Mouse (Mus musculus) common myeloid progenitor, adult 5-6 weeks (primary cell): ENCODE measurements around the gene Rab19. TPM values are rescaled to one million over a fixed set of nuclear protein-coding genes. Genes with fewer than 3 reads are reported as not detected.
"Not testable (repeated sequence)": the region's sequence is repeated elsewhere in the genome, so short reads cannot be mapped to it uniquely, and the experiment has no call there.

Experiments used
- ATAC-seq: replicated peaks from 2 replicates; pipeline ENCODE4 v1.8.0; 2016; ENCODE audit warnings: low read depth, mild to moderate bottlenecking, moderate TSS enrichment, inconsistent platforms; ENCODE audit not compliant: poor library complexity, severe bottlenecking
- total RNA-seq: library from RNA; stranded (forward); fragments of 200-1000, 187-1606 nt; gene quantifications from 2 replicates; pipeline ENCODE4 v1.2.3, GENCODE M21; 2017

Gene Rab19
- 2.2 and 2.5 TPM in 2 replicates for total RNA-seq

DNA sequence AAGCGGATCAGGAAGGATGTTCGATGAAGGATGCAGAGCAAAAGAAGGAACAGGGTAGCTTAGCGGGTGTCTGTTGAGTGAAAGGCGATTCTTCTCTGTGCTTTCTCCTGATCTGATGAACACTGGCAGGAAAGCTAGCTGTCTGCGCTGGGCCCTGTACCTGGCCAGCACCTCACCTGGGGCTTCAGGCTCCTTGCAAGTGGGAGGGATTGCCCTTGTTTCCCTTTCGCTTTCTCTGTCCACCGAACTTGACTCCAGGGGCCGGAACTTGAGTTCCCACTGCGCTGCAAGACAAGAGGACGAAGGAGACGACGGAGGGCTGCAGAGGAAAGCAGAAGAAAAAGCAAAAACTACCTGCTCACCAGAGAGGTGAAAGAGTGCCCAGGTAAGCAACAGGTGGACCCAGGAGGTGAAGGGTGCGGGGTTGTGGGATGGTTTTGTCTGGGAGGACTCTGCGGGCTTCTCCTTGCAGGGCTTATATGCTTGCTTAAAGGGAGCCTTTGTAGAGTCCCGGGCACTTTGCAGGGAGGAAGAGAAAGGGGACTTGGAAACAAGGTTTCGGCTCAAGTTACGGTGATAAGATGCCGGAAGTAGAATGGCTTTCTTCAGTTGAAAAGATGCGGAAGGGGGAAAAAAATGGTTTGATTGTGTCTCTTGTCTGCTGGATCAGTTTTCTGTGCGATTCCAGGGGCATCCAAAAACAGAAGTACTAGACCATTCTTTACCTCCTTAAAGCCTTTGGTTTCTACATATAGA is at the start of gene Rab19:
TSS of gene Rab19 (plus strand) at position 51 of the 756 bp plus-strand sequence.
- ATAC-seq: no peak

DNA sequence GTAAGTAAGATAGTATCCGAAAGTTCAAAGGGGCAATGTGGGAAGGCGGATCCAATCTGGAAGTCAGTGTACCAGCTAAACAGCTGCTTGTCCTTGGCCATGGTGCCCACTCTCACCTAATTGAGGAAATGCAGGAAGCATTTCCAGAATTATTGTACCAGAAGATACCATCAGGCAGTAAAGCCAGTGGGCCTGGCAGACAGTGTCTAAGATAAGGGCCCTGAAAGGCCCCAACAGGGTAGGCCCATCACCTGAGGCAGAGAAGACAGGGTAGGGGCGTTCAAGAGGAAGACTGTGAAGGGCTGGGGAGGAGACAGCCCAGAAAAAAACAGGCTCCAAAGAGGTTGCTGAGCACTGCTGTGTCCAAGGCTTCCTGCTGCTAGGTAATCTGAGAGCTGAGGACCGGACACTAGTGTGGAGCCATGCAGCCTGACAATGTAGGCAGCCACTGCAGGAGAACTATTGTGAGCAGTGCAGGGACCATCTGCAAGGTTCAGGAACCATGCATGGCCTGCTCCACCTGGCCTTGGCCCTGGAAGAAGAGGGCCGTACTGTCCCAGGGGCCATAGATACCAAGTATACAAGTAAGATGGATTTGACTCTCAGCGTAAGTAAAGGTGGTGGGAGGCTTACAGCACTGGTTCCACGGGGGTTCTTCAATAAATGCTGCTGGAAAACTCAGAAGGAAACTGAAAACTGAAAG is 48.8 kb upstream of the Rab19 start:
- no peak for ATAC-seq

DNA sequence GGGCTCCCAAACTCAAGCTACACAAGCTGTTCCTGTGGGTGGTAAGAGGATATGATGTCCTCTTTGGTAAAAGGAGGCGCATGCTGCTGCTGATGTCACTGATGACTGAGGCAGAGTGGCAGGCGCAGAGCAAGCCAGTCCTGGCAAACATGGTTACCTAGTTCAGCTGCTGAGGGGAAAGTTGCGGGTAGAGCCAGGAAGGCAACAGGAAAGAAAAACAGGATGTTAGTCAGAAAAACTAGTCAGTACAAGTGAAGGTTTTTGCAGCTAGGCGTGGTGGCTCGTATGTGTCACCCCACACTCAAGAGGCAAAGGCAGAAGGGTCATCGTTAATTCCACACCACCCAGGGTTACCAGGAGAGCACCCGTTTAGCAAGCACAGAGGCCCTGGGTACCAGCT is 46.8 kb upstream of the Rab19 start:
- ATAC-seq: peak; percentile 85

DNA sequence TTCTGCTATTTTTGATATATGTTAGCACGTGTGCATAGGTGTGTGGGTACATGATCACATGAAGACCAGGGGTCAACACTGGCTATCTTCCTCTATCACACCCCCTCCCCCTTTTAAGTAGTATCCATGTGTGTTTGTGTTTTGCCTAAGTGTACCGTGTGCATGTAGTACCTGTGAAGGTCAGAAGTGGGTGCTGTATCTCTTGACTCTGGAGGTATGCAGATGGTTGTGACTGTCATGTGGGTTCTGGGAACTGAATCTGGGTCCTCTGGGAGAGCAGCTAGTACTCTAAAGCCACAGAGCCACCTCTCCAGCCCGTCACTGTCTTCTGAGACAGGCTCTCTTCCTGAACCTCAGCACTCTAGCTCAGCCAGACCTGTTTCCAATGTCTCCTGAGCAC is 46.1 kb upstream of the Rab19 start:
- ATAC-seq: no peak

DNA sequence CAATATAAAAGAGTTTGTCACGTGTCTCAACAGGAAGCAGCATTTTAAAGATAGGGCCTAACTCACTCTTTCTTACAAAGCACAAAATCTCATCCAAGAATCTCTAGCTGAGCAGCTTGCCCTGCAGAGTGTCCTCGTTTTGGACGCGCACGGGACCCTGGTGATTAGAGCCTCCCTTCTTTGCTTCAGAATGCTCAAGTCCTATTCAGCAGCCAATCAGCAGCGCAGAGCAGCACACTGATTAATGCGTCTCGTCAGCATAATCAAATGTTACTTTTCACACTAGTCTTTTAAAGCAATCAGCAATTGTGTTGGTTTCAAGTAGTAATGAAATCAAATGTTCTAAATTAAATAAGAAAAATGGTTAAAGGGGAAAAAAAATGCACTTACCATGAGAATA is 42.6 kb upstream of the Rab19 start:
- ATAC-seq: no peak

DNA sequence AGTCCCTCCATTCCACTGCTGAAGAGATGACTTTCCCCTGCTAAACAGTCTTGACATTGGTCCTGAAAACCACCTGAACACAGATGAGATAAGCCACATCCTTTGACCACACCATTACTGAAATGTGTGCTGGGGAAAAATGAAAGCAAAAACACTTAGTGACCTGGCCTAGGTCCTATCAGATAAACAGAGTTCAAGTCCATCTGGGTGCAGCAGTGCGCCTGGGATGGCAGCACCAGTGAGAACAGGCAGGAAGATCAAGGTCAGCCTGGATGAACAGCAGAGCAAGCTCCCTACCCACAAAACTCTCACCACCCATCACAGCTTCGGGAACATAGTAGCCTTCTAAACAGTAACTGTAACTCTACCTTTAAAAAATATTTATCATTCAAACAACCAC is 39.2 kb upstream of the Rab19 start:
- ATAC-seq: no peak; the same call in 1 of the 2 replicates

DNA sequence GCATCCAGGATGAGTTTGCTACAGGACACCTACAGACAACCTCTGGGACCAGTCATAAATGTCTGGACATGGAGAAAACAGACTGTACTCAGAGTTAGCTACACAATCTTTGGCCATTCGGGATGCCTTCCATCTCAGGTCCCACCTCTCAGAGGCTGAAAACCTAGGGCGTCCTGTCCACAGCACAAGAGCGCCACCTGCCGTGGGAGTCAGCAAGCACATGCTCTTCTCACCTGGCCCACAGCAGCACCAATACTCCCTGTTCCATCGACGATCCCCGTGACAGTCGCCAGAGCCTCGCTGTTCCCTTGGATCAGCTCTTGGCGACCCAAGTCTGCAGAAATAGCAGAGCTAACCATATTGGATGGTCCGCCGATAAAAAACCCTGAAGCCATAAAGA is 37.0 kb upstream of the Rab19 start:
- peak; percentile 90 for ATAC-seq

DNA sequence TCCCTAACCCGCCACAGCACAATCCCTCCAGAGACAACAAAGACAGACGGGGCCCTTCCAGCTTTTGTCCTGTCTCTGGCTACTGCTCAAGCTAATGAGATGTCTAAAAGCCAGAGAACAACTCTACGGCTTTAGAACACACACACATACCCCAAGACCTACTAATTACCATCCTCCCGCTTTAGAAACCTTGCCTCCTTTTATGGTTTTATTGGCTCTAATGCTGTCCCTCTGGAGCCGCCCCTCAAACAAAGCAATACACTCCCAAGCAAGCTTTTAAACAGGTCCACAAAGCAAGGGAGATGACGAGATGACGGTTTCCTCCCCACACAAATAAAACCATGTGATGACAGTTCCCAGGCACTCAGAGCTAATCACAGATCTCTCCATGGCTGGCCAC is 35.5 kb upstream of the Rab19 start:
- ATAC-seq: no peak

DNA sequence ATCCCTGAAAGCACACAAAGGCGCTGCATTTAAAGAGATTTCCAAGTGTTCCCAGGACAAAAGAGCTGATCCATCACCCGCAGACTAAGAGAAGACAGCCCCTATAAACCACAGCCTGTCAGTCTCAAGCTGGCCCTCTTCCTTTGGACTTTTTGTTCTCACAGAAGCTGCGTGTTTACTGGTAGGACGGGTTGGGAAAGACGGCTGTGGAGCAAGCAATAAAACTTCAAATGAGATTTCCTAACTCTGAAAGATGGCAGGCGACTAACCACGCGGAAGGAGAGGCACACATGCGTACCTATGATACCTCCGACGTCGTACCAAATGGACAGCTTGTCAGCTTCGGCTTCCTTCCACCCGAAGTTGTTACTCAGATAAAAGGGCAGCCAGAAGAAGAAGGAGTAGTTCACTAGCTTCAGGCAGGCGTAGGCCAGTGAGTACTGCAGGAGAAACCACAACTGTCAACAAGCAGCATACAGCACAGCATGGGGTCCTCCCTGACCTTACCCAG is 33.9 kb upstream of the Rab19 start:
- peak; percentile 50; the same call in 1 of the 2 replicates for ATAC-seq

DNA sequence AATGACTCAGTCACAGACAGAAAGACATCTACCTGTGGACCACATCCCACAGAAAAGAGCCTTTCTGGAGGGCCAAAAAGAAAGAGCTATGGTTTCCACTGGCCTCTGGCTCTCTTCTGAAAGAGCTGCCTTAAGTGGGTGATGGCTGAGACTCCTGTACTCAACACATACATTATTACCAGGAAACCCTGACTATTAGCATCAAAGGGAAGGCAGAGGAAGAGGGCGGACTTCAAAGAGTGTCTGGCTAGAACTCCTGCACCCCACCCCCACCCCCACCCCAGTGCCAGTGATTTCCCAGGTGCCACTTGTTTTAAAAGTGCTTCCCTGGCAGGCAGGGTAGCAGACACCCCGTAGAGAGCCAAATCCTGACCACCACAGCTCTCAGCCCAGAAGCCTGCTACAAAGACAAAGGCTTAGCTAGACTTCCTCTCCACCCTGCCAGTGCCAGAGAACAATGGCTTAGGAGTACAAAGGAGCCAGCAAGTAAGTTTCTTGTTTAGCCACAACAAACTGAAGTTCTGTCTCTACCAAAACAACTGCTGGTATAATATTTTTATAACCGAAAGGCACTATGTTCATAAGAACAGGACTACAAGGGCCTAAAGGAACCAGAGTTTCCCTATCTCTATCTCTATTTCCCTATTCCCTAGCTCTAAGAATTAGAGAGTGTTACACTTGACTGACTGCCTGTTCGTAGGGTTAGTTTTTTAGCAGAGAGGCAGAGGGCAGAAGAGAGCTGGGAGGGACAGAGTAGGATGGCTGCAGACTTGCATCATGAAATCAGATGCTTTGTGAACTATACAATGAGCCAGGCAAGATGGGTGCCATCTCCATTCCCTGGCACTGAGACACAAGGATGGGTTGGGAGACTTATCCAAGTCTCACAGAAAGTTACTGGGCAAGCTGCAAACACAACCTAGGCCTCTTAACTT is 32.8 kb upstream of the Rab19 start:
- no peak for ATAC-seq

DNA sequence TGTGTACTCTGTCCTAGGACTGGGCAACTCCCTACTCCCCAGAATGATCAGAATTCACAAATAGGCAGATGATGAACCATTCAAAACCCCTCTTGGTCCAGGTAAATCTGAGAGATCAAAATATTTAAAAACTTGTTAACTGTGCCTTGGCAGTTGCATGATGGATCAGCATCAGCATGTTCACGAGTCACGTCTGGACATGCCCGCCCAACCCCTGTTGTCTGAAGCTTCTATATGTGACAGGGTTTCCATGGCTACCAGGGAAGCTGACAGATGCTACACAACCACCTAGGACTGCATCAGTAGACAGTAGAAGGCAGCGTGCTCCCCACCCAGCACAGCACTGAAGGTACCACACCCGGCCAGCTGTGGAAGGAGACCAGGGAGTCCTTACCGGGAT is 32.0 kb upstream of the Rab19 start:
- ATAC-seq: no peak

DNA sequence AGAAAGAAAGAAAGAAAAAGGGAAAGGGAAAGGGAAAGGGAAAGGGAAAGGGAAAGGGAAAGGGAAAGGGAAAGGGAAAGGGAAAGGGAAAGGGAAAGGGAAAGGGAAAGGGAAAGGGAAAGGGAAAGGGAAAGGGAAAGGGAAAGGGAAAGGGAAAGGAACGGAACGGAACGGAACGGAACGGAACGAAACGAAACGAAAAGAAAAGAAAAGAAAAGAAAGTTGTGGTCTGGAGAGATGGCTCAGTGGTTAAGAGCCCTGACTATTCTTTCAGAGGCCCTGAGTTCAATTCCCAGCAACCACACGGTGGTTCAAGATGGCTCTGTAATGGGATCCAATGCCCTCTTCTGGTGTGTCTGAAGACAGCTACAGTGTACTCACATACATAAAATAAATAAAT is 21.8 kb upstream of the Rab19 start:
- ATAC-seq: not testable (repeated sequence)

DNA sequence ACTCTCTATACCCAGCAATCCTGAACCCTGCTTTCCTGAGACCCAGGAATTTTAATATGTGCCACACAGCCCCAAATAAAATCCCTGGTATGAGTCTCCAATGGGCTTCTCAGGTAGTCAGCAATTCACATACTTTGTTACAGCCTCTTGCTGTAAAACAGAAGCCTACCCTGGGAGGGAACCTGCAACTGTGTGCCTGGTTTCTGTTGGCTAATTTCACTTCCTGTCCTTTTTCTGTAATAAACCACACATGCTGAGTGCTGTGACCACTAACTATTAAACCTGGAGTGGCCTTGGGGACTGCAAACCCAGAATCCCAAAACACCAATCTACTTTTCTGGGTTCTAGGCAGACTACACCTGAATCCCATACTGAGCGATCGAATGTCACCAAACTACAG is 18.3 kb upstream of the Rab19 start:
- peak; percentile 62; the same call in 1 of the 2 replicates for ATAC-seq

DNA sequence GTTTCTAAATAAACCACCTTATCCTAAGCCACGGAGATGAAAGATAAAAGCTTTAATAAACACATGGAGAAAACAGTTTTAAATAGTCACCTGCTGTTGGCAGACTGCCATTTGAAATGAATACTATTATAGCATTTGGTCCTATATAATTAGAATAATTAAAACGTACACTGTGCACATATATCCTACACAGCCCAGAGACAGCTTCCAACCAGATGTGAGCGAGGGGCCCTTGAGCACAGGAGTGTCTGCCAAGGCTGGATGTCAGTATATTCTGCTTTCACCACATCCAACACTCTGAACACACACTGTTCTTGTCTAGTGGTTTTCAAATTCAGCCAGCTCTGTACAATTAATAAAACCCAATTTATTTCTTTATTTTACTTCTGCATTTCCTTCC is 11.3 kb upstream of the Rab19 start:
- ATAC-seq: no peak

DNA sequence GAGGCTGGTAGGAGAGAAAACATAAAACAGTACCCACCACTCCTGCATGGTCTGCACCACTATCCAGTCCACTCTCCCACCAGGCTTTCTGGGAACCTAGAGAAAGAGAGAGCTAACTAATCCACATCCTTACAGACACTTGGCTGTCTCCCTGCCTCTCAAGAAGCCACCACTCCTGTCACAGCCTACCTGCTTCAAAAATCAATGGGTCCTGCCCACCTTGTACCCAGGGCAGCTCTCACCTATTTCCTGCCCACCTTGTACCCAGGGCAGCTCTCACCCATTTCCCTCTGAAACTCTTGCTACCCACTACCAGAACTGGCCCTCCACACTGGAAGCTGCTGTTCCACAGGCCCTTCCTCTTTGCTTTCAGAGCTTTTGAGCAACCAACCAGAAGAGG is 8.9 kb upstream of the Rab19 start:
- no peak for ATAC-seq

DNA sequence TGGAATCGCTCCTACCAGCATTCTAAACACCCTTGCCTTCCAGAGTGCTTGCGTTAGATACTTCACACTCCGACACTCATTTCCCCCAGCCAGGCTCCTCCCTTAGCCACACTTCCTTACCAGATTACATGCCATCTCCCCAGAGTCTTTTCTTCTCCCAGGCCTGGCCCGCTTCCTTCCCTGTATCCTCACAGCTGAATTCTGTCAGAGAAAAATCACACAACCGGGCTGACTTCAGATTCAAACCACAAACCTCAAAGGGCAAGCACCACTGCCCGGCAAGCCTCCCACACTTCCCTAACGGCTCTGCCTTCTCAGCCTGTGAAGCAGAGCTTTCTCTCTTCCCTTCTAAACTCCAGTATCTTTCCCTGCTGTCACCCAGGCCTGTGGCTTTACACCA is 8.2 kb upstream of the Rab19 start:
- peak; percentile 87 for ATAC-seq

DNA sequence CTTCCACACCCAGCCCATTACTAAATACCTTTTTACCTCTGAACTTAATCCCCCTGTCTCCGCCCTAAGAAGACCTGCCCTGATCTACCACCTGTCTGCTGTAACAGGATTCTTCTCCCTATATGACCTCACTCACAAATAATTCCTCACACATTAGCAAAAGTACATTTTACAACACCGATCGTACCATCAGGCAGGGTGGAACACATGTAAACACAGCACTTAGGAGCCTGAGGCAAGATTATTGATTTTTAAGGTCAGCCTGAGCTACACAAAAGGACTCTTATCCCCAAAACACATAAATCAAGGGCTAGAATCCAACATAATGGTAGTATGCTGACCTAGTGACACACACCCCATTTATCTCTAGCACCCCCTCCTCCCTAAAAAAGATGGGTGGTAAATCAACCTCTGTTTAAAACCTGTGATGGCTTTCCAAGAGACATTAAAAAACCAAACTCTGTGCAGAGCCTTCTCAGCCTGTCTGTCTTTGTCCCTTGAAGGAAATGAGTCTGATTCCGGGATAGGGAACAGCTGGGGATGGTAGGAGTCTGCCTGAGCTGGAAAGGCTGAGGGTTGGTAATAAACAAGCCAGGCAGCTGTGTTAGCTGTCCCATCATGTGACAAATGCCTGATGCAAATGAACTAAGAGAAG is 7.5 kb upstream of the Rab19 start:
- ATAC-seq: no peak

DNA sequence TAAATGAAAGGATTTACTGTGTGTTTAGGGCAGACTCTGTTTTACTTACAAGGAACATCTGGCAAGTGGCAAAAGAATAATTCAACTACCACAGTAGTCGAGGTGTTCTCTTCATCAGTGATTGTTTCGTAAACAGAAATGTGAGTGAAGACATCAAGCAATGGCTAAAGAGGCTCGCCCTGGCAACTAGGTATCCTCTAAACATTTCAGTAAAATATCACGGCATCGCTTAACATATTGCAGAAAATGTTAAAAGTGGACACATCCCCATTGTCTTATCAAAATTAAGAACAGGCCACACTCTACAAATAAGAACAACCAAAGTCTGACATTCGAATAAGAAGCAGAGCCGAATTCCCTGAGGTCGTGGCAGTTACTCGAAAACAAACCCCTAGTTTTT is 4.2 kb upstream of the Rab19 start:
- ATAC-seq: no peak

DNA sequence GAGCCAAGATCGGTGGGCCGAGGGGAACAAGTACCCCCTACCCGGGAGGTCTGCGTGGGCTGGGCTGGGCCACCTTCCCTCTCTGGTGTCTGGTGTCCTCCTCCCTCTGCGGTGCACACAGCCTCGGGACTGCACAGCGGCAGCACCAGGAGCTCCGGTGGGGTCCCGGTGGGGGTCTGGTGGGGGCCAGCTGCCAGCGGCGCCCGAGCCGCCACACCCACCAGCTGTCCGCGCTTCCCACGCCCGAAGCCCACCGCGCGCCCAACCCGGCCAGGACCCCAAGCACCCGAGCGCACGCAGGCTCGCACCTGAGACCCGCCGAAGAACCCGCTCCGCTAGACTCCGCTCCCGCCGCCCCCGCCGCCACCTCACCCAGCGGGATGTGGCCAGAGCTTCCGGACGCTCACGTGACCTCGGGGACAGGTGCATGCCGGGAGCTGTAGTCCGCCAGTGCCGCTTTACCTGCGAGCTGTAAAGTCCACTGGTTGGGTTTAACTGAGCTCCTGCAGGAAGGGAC is 3.6 kb upstream of the Rab19 start, which contains the start of gene Slc37a3:
TSS of gene Slc37a3 (minus strand) at position 365 of the 517 bp plus-strand sequence.
- ATAC-seq: no peak
